Mouse (Mus musculus) kidney, adult 18-20 months (tissue): ENCODE results near the gene Odf3b.

ENCODE experiments used
- DNase-seq: peaks from one replicate; pipeline ENCODE4 v3.0.0; 2021

Gene Odf3b

GRCm38 (mm10) chr15:89334774-89335537, 44.1 kb downstream of the Odf3b start:
- DNase-seq = peak; percentile 35

- peak; percentile 88 for DNase-seq
Observed at GRCm38 (mm10) chr15:89334271-89334670, 44.8 kb downstream of the Odf3b start, which contains the start of gene Miox. TSS of gene Miox (plus strand) at chr15:89334398.
